Mouse (Mus musculus): ENCODE results near the gene Erich2. TPM values are rescaled to one million over a fixed set of nuclear protein-coding genes. Genes with fewer than 3 reads are reported as not detected.
A peak's percentile ranks its signal among the peaks of the same experiment; 100 is the strongest.

Gene Erich2
- total and polyA plus RNA-seq, 3 experiments: not detected

DNA sequence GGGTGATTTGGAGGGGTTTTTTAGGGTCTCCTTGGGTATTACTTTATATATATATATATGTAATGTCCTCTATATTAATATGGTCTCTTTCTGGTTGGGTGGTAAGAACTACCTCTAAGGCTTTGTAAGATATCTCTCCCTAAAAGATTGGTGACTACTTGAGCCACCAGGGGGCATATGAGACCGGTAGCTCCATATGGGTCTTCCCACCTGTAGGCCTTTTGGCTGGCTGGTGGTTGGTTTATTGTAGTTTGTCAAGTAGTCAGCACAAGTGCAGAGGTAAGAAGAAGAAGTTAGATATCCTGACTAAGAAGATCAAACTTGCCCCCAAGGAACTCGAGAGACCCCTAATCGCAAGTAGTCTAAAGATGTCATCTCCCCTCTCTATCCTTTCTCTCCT lies 45.2 kb downstream of the Erich2 start:
- TF ChIP-seq GATA1 (IDR thresholded peaks at IDR 0.05; ENCODE audit: low read depth, low read length): no peak
- no peak for TF ChIP-seq RCOR1 (IDR thresholded peaks at IDR 0.05; ENCODE audit: low read depth, low read length)
- no peak for TF ChIP-seq CHD2 (IDR thresholded peaks at IDR 0.05; ENCODE audit: low read length)
- no peak for TF ChIP-seq ZNF384 (IDR thresholded peaks at IDR 0.05; ENCODE audit: low read depth, low read length)
- TF ChIP-seq CTCF (IDR thresholded peaks at IDR 0.05 in 2 of 3, conservative IDR thresholded peaks at IDR 0.05 in 1 of 3; ENCODE audit: control insufficient read depth in 1 of 3, insufficient read depth in 1 of 3, low read depth in 2 of 3, low read length in 3 of 3, poor library complexity in 1 of 3, severe bottlenecking in 1 of 3): no peak; a peak in 1 of 6 replicates
- no peak for TF ChIP-seq MYC (IDR thresholded peaks at IDR 0.05; ENCODE audit: low read depth, low read length)
- TF ChIP-seq TAL1 (IDR thresholded peaks at IDR 0.05; ENCODE audit: low read length): no peak
- no peak for TF ChIP-seq ETS1 (IDR thresholded peaks at IDR 0.05; ENCODE audit: low read depth, low read length)
- TF ChIP-seq ZMIZ1 (IDR thresholded peaks at IDR 0.05; ENCODE audit: low read depth, low read length): no peak
- TF ChIP-seq MXI1 (IDR thresholded peaks at IDR 0.05; ENCODE audit: low read depth, low read length): no peak
- TF ChIP-seq MAFK (IDR thresholded peaks at IDR 0.05; ENCODE audit: borderline replicate concordance, low read depth, low read length): no peak
- no peak for TF ChIP-seq MAZ (IDR thresholded peaks at IDR 0.05; ENCODE audit: low read depth, low read length)
- Histone ChIP-seq H3K36me3 (ENCODE audit: control insufficient read depth in 1 of 2, insufficient read depth in 2 of 2, low read length in 2 of 2) (no peaks in the 10 kb centered on the region), H3K9me3 (replicated peaks; ENCODE audit: insufficient read depth, low read length) (no peaks in the 10 kb centered on the region), H3K4me3 (ENCODE audit: control insufficient read depth in 1 of 2, insufficient read depth in 1 of 2, low read depth in 2 of 2, low read length in 2 of 2) (no peak overlapping the region), H3K79me2 (ENCODE audit: control insufficient read depth, insufficient read depth, low read length, poor library complexity) (no peaks in the 10 kb centered on the region), H3K9ac (ENCODE audit: control insufficient read depth, low read depth, low read length, poor library complexity, severe bottlenecking) (no peak overlapping the region), H3K27me3 (ENCODE audit: control insufficient read depth in 1 of 2, insufficient read depth in 2 of 2, low read length in 2 of 2) (no peaks in the 10 kb centered on the region), H3K27ac (ENCODE audit: control insufficient read depth, low read depth, low read length) (no peak overlapping the region), H3K4me1 (ENCODE audit: control insufficient read depth in 1 of 2, insufficient read depth in 2 of 2, low read length in 2 of 2) (no peaks in the 10 kb centered on the region)
- DNase-seq (ENCODE audit: low read depth, low spot score): no peak

DNA sequence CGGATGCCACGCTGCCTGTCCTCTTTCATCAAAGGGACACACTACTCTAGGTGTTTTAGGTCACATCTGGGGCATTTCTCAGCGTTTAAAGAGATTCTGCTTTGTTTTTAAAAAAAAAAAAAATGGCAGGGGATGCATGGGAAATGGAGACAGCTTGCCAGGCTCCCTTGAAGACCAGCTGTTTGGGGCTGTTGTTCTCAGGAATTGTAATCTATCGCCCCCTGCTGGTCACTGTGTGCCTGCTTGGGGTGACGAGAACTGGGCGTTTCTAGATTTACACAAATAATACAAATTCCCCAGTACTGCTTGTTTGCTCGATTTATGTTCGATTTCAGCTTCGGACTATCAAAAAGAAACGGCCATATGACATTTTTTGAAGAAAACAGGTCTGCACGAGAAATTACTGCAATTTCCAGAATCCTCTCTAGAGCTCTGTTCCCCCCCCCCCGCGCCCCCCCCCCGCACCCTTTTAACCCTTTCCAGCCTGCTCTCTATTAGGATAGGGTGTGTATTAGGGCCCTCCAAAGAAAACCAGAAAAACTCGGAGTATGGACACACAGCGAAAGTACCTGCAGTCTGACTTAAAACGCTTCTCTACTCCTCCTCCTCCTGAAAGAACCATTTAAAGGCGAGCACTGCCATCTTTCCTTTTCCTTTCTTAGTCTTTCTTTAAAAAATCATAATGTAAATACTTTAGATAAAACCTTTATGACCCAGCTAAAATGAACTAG lies 49.7 kb downstream of the Erich2 start:
- Histone ChIP-seq H3K27ac (ENCODE audit: control insufficient read depth, low read depth, low read length) (no peak overlapping the region), H3K4me3 (ENCODE audit: control insufficient read depth in 1 of 2, insufficient read depth in 1 of 2, low read depth in 2 of 2, low read length in 2 of 2) (no peak overlapping the region), H3K9ac (ENCODE audit: control insufficient read depth, low read depth, low read length, poor library complexity, severe bottlenecking) (no peak overlapping the region), H3K27me3 (ENCODE audit: control insufficient read depth in 1 of 2, insufficient read depth in 2 of 2, low read length in 2 of 2) (no peaks in the 10 kb centered on the region), H3K4me1 (ENCODE audit: control insufficient read depth in 1 of 2, insufficient read depth in 2 of 2, low read length in 2 of 2) (no peaks in the 10 kb centered on the region), H3K79me2 (ENCODE audit: control insufficient read depth, insufficient read depth, low read length, poor library complexity) (no peaks in the 10 kb centered on the region), H3K9me3 (replicated peaks; ENCODE audit: insufficient read depth, low read length) (no peaks in the 10 kb centered on the region), H3K36me3 (ENCODE audit: control insufficient read depth in 1 of 2, insufficient read depth in 2 of 2, low read length in 2 of 2) (no peaks in the 10 kb centered on the region)
- TF ChIP-seq NELFE (IDR thresholded peaks at IDR 0.05; ENCODE audit: low read depth, low read length): no peak
- no peak for TF ChIP-seq TAL1 (IDR thresholded peaks at IDR 0.05; ENCODE audit: low read length)
- TF ChIP-seq SMC3 (IDR thresholded peaks at IDR 0.05; ENCODE audit: low read depth, low read length): peak; percentile 54
- no peak for TF ChIP-seq ZC3H11A (IDR thresholded peaks at IDR 0.05; ENCODE audit: low read depth, low read length)
- TF ChIP-seq CTCF (IDR thresholded peaks at IDR 0.05 in 2 of 3, conservative IDR thresholded peaks at IDR 0.05 in 1 of 3; ENCODE audit: control insufficient read depth in 1 of 3, insufficient read depth in 1 of 3, low read depth in 2 of 3, low read length in 3 of 3, poor library complexity in 1 of 3, severe bottlenecking in 1 of 3): peak; percentile 56 to 76 (median 63)
- TF ChIP-seq TBP (IDR thresholded peaks at IDR 0.05; ENCODE audit: low read depth, low read length): no peak
- peak; percentile 41 for TF ChIP-seq RAD21 (IDR thresholded peaks at IDR 0.05; ENCODE audit: low read depth, low read length)
- no peak for TF ChIP-seq UBTF (IDR thresholded peaks at IDR 0.05; ENCODE audit: borderline replicate concordance, insufficient read depth, low read depth, low read length)
- DNase-seq (ENCODE audit: low read depth, low spot score): peak; percentile 54
